Mouse (Mus musculus) inflammation-experienced regulatory T-cells, adult 16 weeks (primary cell): ENCODE results near the gene Tvp23a. TPM values are rescaled to one million over a fixed set of nuclear protein-coding genes. Genes with fewer than 3 reads are reported as not detected.

Experiments
- polyA plus RNA-seq: library from polyadenylated mRNA; unstranded; fragments of 100-300 nt; shearing (Covaris generic); gene quantifications from one replicate; pipeline ENCODE4 v1.2.1, GENCODE M21; 2017

Tvp23a gene
- polyA plus RNA-seq = 3.0 TPM

GRCm38 (mm10) chr16:10447264-10447594 lies at the start of gene Tvp23a:
Tvp23a (minus strand) TSS chr16:10447362.

GRCm38 (mm10) chr16:10479857-10480256 lies 32.7 kb upstream of the Tvp23a start, which contains the start of gene Ciita:
Ciita (plus strand) TSS chr16:10480059.

GRCm38 (mm10) chr16:10411764-10412746 lies 35.1 kb downstream of the Tvp23a start, which contains the start of gene Nubp1:
Nubp1 (plus strand) TSS chr16:10411948.

GRCm38 (mm10) chr16:10394699-10395540 lies 52.2 kb downstream of the Tvp23a start, which contains the start of gene Tekt5:
Tekt5 (minus strand) TSS chr16:10395490.

Other genes with a start within 250 kb of the Tvp23a start
- gene Emp2, start 133.4 kb downstream of the Tvp23a start, polyA plus RNA-seq = not detected
- not detected for gene Tekt5, start 51.9 kb downstream of the Tvp23a start, polyA plus RNA-seq
- gene Nubp1, start 35.4 kb downstream of the Tvp23a start, polyA plus RNA-seq = 70.4 TPM
- 1.4 TPM for gene Ciita, start 32.7 kb upstream of the Tvp23a start, polyA plus RNA-seq
- gene Dexi, start 95.7 kb upstream of the Tvp23a start, polyA plus RNA-seq = 4.0 TPM
- 24.9 TPM for gene Clec16a, start 98.0 kb upstream of the Tvp23a start, polyA plus RNA-seq